Mouse (Mus musculus): ENCODE data around the gene Cyb5r4.
"Not testable (repeated sequence)": the region's sequence is repeated elsewhere in the genome, so short reads cannot be mapped to it uniquely, and the experiment has no call there.

Cyb5r4 gene

GRCm38 (mm10) chr9:87021778-87022523 is at the start of gene Cyb5r4:
Cyb5r4 (plus strand) TSS chr9:87022014.
- peak; percentile 91 for DNase-seq (ENCODE audit: low read depth, low spot score)

GRCm38 (mm10) chr9:86972471-86972870 is 49.3 kb upstream of the Cyb5r4 start:
- DNase-seq (ENCODE audit: low read depth, low spot score), result not testable (repeated sequence)

- no peak for DNase-seq (ENCODE audit: low read depth, low spot score)
Observed at GRCm38 (mm10) chr9:86973562-86973961, 48.3 kb upstream of the Cyb5r4 start.

GRCm38 (mm10) chr9:86976896-86977295 is 44.9 kb upstream of the Cyb5r4 start:
- no peak for DNase-seq (ENCODE audit: low read depth, low spot score)

- DNase-seq (ENCODE audit: low read depth, low spot score), result no peak
Observed at GRCm38 (mm10) chr9:86978257-86978907, 43.4 kb upstream of the Cyb5r4 start.

- DNase-seq (ENCODE audit: low read depth, low spot score), result no peak
Observed at GRCm38 (mm10) chr9:86980048-86980447, 41.8 kb upstream of the Cyb5r4 start.

GRCm38 (mm10) chr9:86980942-86981341 is 40.9 kb upstream of the Cyb5r4 start:
- no peak for DNase-seq (ENCODE audit: low read depth, low spot score)

GRCm38 (mm10) chr9:86981551-86981950 is 40.3 kb upstream of the Cyb5r4 start:
- no peak for DNase-seq (ENCODE audit: low read depth, low spot score)

- no peak for DNase-seq (ENCODE audit: low read depth, low spot score)
Observed at GRCm38 (mm10) chr9:86984583-86984982, 37.2 kb upstream of the Cyb5r4 start.

GRCm38 (mm10) chr9:86985105-86985504 is 36.7 kb upstream of the Cyb5r4 start:
- no peak for DNase-seq (ENCODE audit: low read depth, low spot score)

GRCm38 (mm10) chr9:86986703-86987296 is 35.0 kb upstream of the Cyb5r4 start:
- no peak for DNase-seq (ENCODE audit: low read depth, low spot score)

GRCm38 (mm10) chr9:86989822-86990221 is 32.0 kb upstream of the Cyb5r4 start:
- no peak for DNase-seq (ENCODE audit: low read depth, low spot score)

GRCm38 (mm10) chr9:86991758-86992157 is 30.1 kb upstream of the Cyb5r4 start:
- DNase-seq (ENCODE audit: low read depth, low spot score), result no peak

- DNase-seq (ENCODE audit: low read depth, low spot score), result no peak
Observed at GRCm38 (mm10) chr9:86997046-86997691, 24.6 kb upstream of the Cyb5r4 start.

- DNase-seq (ENCODE audit: low read depth, low spot score), result no peak
Observed at GRCm38 (mm10) chr9:86999956-87000582, 21.7 kb upstream of the Cyb5r4 start.

- DNase-seq (ENCODE audit: low read depth, low spot score), result no peak
Observed at GRCm38 (mm10) chr9:87004701-87005434, 16.9 kb upstream of the Cyb5r4 start.

- no peak for DNase-seq (ENCODE audit: low read depth, low spot score)
Observed at GRCm38 (mm10) chr9:87005435-87005779, 16.4 kb upstream of the Cyb5r4 start.

- no peak for DNase-seq (ENCODE audit: low read depth, low spot score)
Observed at GRCm38 (mm10) chr9:87008507-87008906, 13.3 kb upstream of the Cyb5r4 start.

GRCm38 (mm10) chr9:87008919-87009318 is 12.9 kb upstream of the Cyb5r4 start:
- DNase-seq (ENCODE audit: low read depth, low spot score), result no peak

GRCm38 (mm10) chr9:87015288-87015937 is 6.4 kb upstream of the Cyb5r4 start, which contains the start of gene Ripply2:
Ripply2 (plus strand) TSS chr9:87015537.
- DNase-seq (ENCODE audit: low read depth, low spot score), result peak; percentile 19

GRCm38 (mm10) chr9:87015938-87016294 is 5.9 kb upstream of the Cyb5r4 start:
- no peak for DNase-seq (ENCODE audit: low read depth, low spot score)

Data from retina, postnatal 7 days (tissue).